Mouse (Mus musculus) layer of hippocampus, postnatal 14 days (tissue): ENCODE results near the gene Rhobtb3. TPM values are rescaled to one million over a fixed set of nuclear protein-coding genes. Genes with fewer than 3 reads are reported as not detected.
"Not testable (repeated sequence)": the region's sequence is repeated elsewhere in the genome, so short reads cannot be mapped to it uniquely, and the experiment has no call there.

Experiments used
- DNase-seq, 2 experiments: peaks; one replicate each; pipeline ENCODE4 v3.0.0; 2021 to 2022; ENCODE audit warnings: low spot score in 2 of 2, mixed read lengths in 1 of 2
- total RNA-seq, 2 experiments: library from RNA; stranded (reverse); gene quantifications; 2 replicates each; pipeline ENCODE4 v1.2.3; 2021

The Rhobtb3 gene
- total RNA-seq, 2 experiments from 2014 or later = 21.3 to 22.6 TPM

GRCm38 (mm10) chr13:75852027-75852426 lies 91.7 kb downstream of the Rhobtb3 start:
- no peak for DNase-seq

GRCm38 (mm10) chr13:75847027-75847426 lies 96.7 kb downstream of the Rhobtb3 start:
- no peak for DNase-seq

GRCm38 (mm10) chr13:75845519-75846166 lies 98.1 kb downstream of the Rhobtb3 start:
- no peak for DNase-seq

DNA sequence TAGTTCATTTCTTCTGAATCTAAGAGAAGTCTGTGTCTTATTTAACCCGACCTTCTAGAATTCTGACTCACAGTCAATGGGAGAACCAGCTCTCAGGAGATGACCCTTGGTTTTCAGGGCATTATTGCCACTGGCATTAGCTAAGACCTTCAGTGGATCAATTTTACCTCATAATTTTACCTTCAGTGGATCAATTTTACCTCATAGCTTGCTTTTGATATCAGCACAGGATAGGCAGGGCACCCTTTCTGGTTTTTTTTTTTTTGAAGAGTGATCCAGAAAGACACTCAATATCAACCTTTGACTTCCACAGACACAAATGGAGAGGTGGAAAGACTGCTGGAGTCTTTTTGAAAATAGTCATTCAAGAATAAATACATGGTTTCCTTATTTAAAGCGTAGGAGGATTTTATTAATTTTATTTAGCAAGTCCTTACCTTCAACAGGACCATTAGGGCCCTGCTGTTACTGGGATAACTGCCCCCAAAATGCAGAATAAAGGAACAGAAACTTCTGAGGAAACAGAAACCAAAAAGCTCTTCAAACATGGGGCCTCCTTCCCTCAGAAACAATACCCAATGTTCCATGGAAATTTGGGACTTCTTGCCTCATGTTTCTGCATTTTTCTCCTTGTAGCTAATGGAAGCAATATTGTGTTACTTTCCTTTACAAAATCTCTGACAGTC lies 98.7 kb downstream of the Rhobtb3 start:
- no peak for DNase-seq

DNA sequence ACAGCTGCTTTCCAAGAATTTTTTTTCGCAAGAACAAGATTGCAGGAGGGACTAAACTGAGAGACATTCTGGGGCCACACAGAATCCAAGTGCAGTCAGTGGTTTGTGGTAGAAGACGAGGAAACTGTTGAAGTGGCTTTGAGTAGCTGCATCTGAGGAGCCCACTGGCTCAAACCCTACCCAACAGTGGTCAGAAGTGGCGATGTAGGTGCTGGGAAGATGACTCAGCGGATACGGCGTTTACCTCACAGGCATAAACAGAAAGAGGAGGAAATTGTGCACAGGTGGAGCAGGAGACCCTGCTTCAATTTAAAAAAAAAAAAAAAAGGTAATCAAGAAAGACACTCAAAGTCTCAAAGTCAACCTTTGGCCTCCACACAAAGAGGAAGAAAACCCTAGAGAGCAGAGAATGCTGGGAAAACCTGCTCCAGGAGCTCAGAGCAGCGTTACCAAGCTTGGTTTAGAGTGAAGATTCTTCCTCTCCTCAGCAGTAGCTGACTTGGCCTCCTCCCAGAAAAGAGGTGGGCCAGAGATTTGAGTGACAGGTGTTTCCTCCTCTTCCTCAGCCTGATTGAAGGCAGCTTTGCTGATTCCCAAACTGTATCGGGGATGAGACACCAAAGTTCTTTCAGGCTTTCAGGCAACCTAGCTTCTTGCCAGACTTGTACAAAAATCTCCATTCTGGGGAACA lies 99.6 kb downstream of the Rhobtb3 start:
- no peak for DNase-seq

DNA sequence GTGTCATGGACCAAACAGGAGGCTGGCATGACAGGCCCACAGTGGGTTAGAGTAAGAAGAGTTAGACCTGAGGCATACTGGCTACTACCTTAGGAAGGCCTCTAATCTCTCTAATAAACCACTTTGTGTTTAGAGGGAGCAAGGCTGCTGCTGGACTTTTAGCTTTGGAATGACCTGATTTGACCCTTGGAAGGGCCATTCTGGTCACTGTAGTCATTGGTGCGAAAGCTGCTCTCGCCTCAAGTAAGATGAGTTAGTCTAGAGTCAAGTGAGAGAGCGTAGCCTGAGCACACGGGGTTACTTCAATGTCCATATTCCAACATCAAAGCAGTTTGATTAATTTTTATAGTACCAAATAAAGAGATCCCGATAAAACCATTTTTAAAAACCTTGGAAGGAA lies 100.4 kb downstream of the Rhobtb3 start:
- no peak for DNase-seq

DNA sequence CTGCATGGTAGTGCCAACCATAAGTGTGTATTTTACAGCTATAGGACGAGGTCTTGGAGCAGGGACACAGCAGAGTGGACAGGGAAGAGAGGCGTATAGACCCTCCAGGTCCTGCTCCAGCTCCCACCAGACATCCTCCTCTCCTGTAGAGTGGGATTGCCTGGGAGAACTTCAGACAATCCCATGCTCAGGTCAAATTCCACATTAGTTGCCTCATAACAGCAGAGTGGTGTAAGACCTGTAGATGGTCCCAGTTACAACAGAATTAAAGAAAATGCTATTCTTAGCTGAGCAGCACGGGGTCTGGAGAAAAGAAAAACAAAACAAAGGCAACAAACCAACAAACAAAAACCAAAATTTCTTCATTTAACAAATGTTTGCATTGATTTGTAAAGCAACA lies 101.8 kb downstream of the Rhobtb3 start:
- DNase-seq = no peak

DNA sequence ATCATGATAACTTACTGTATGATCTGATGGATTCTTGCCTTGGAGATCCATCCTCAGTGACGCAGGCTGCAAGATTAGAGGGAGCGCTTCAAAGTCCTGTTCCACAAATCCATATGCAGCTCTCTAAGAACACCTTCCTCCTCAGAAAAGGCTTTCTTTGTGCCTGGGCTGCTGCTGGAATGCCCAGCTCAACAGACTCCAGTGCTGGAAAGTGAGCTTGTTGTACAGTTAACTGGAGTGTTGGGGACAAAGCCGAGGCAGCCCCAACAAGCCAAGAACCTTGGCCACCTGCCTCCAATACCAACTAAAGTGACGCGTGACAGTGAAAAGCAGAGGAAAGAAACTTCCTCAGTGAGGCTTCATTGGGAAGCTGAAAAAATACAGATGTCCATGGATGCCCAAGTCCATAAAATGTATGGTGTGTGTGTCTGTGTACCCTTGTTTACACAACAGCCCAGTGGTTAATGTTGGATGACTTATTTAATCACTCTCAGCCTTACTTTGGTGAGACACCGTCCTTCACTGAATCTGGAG lies 102.9 kb downstream of the Rhobtb3 start:
- peak; percentile 18 to 20 for DNase-seq

DNA sequence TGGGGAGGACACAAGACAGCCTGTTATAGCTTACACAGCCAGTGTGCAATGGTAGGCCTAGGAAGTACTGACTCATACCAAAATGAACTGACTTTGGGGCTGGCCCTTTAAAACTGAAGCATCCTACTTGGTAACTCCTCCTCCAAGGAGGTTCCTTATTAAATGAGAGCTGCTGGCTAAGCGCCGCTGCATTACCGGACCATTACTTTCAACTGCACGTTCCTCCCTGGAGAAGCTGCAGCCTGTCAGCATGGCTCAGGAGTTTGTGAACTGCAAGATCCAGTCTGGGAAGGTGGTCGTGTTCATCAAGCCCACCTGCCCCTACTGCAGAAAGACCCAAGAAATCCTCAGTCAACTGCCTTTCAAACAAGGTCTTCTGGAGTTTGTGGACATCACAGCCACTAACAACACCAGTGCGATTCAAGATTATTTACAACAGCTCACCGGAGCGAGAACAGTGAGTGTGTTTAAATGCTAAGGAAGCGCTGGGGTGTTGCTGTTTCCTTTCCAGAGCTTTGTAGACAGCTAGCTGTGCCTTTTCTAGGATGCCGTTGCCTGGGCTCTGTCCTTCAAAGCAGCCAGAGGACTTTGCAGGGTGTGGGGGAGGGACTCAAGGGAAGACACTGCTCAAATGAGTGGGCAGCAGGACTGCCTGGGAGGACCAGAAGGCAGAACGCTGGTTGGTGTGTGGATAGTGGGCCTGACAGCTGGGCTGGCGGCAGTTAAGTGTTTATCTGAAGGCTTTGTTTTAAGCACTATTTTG lies 103.8 kb downstream of the Rhobtb3 start, which contains the start of gene Glrx:
Gene Glrx (plus strand): TSS at position 150 of the 763 bp plus-strand sequence.
- DNase-seq = peak; percentile 74 to 80

- no peak for DNase-seq
These were observed 105.2 kb downstream of the Rhobtb3 start for GRCm38 (mm10) chr13:75838506-75838905.

DNA sequence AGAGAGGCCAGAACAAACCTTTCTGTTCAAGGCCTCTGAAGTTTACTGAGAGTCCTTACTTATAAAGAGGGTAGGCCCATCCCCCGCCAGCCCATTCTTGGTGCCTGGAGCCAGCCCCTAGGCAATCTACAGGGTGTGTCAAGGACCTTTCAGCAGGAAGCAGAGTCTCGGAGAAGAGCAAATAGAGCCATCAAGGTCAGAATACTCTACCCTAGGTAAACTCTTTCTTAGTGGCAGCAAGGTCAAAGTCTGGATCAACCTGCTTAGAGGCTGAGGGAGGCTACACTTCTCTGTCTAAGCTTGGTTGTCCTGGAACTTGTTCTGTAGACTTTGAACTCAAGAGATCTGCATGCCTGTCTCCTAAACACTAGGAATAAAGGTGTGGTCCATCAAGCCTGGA lies 108.3 kb downstream of the Rhobtb3 start:
- no peak for DNase-seq

GRCm38 (mm10) chr13:75833499-75833898 lies 110.2 kb downstream of the Rhobtb3 start:
- peak in 1 of 2 experiments; percentile 18 for DNase-seq

DNA sequence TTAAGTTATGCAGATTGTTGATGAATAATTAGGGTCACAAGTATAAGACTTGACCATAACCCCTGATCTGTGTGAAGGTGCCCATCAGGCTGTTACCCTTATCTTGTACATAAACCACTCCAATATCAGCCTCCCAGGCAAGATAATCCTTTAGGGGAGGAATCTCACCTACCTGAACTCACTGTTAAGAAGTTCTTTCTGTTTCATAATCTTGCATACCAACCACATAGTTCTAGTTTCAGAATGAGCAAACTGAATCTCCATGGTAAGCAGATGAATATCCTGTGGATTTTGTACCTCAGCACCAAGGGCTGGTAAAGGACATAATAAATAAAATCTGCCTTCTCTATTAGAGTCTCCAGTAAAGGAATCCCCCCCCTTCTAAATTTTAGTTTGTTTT lies 111.0 kb downstream of the Rhobtb3 start:
- no peak for DNase-seq

- no peak for DNase-seq
These were observed 112.0 kb downstream of the Rhobtb3 start for GRCm38 (mm10) chr13:75831710-75832109.

GRCm38 (mm10) chr13:75830708-75831107 lies 113.0 kb downstream of the Rhobtb3 start:
- DNase-seq = no peak

- DNase-seq = no peak
These were observed 118.3 kb downstream of the Rhobtb3 start for GRCm38 (mm10) chr13:75825388-75825787.

DNA sequence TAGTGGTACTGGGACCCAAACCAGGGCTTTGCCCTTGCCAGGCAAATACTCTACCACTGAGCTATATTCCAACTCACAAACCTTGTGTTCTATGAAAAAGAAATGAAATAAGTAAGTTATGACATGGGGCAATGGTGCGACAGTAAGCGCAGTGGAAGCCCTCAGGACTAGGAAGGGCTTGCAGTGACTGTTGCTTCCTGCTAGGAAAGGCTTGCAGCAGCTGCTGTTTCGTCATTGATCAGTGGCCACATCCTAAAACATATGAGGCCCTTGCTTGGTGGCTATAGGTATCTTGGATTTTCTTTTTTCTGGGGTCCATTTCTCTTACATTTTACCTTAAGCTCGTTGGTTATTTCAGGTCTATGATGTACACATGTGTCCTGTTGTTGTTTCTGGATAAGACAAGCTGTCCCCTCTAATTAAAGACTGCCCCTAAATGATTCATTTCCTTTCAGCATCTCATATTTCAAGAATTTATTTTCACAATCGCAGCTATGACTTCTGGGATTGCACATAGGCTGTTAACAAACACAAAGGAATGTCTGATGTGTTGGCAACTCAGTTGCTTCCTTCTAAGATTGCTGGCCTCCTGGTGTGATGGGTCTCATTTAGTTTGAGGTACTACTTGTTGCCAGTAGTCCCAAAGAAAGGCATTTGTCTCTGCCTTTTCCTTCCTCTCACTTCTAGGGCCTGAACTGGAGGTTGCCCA lies 119.0 kb downstream of the Rhobtb3 start:
- DNase-seq = no peak

- DNase-seq = no peak
These were observed 120.5 kb downstream of the Rhobtb3 start for GRCm38 (mm10) chr13:75823201-75823600.

DNA sequence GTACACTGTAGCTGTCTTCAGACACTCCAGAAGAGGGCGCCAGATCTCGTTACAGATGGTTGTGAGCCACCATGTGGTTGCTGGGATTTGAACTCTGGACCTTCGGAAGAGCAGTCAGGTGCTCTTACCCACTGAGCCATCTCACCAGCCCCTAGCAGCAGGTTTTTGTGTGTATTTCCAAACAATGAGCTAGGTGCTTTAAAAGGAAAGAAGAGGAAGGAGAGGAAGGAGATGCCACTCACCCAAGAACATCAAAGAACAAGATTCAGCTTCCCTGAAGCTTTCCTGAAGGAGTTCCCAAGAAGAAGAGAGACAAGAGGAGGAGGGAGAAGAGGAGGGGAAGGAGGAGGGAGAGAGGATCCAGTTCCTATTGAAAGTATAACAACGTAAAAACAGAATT lies 121.4 kb downstream of the Rhobtb3 start:
- not testable (repeated sequence) for DNase-seq

GRCm38 (mm10) chr13:75819898-75820297 lies 123.8 kb downstream of the Rhobtb3 start:
- no peak for DNase-seq
